Mouse (Mus musculus): ENCODE results near the gene Numbl. TPM values are rescaled to one million over a fixed set of nuclear protein-coding genes. Genes with fewer than 3 reads are reported as not detected.

The Numbl gene
- polyA plus RNA-seq, 1 experiment from 2014 or later, result 20.1 TPM

GRCm38 (mm10) chr7:27257852-27258204, 405 bp upstream of the Numbl start:
- peaks cover 16% of the 10 kb centered on the region; the same call in 1 of the 2 replicates for H3K4me1 ChIP-seq (replicated peaks; ENCODE audit: control insufficient read depth, insufficient read depth, low read length)
- H3K36me3 ChIP-seq (ENCODE audit: control insufficient read depth, insufficient read depth, low read length), result no peaks in the 10 kb centered on the region; the same call in 1 of the 2 replicates
- peak overlapping the region; percentile 14 for H3K9ac ChIP-seq (ENCODE audit: low read length)
- DNase-seq (ENCODE audit: low spot score) (peak; percentile 81), ATAC-seq (replicated peaks; ENCODE audit: low FRiP score) (no peak; the same call in 1 of the 2 replicates)
- H3K27ac ChIP-seq (ENCODE audit: low read depth, low read length), result peak overlapping the region; percentile 58
- 0% methylated on average over 5 of the region's 6 CpGs for WGBS
- peak overlapping the region; percentile 83 for H3K4me2 ChIP-seq (ENCODE audit: low read depth, low read length, severe bottlenecking)
- H3K9me3 ChIP-seq (ENCODE audit: control insufficient read depth, low read length), result no peaks in the 10 kb centered on the region
- peak overlapping the region; percentile 84; the same call in 1 of the 2 replicates for H3K4me3 ChIP-seq (ENCODE audit: low read depth, low read length)
- H3K27me3 ChIP-seq (ENCODE audit: control insufficient read depth, insufficient read depth, low read length), result no peaks in the 10 kb centered on the region

DNA sequence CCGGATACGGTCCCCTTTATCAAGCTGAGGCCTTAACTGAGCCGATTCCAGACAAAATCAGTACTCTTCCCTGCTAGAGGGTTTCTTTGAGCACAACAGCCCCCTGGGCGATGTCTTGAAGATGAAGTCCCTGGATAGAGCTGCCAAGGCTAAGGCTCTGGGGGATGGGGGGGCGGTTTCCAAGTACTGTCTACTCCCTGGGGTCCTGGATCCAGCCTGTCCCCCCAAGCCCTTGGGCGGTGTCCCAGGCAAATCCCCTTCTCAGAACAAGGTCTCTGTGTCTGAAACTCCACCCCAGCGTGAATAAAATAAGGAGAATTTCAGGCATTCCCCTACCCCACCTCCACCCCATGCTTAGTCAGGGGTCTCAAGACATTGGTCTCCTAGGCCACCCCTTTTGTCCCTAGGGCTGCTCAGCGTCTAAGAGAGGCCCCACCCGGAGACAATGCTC, 1.1 kb downstream of the Numbl start:
- Histone ChIP-seq H3K27me3 (ENCODE audit: control insufficient read depth, insufficient read depth, low read length) (no peaks in the 10 kb centered on the region), H3K27ac (ENCODE audit: low read depth, low read length) (peak overlapping the region; percentile 76), H3K9ac (ENCODE audit: low read length) (peak overlapping the region; percentile 81), H3K9me3 (ENCODE audit: control insufficient read depth, low read length) (no peaks in the 10 kb centered on the region), H3K4me2 (ENCODE audit: low read depth, low read length, severe bottlenecking) (peak overlapping the region; percentile 83), H3K4me3 (ENCODE audit: low read depth, low read length) (peak overlapping the region; percentile 84), H3K36me3 (ENCODE audit: control insufficient read depth, insufficient read depth, low read length) (no peaks in the 10 kb centered on the region; the same call in 1 of the 2 replicates), H3K4me1 (replicated peaks; ENCODE audit: control insufficient read depth, insufficient read depth, low read length) (peaks cover 16% of the 10 kb centered on the region; the same call in 1 of the 2 replicates)
- peak; percentile 63 for DNase-seq (ENCODE audit: low spot score)
- 2% methylated on average over 9 of the region's 9 CpGs for WGBS
- ATAC-seq (replicated peaks; ENCODE audit: low FRiP score), result peak; percentile 11; the same call in 1 of the 2 replicates

GRCm38 (mm10) chr7:27259771-27260170, 1.5 kb downstream of the Numbl start:
- H3K27ac ChIP-seq (ENCODE audit: low read depth, low read length), result 0 out of 2 replicates have a peak overlapping the region, but pooled peaks have one; percentile 76
- WGBS, result 43% methylated on average over 5 of the region's 5 CpGs
- H3K36me3 ChIP-seq (ENCODE audit: control insufficient read depth, insufficient read depth, low read length), result no peaks in the 10 kb centered on the region; the same call in 1 of the 2 replicates
- peak overlapping the region; percentile 83 for H3K4me2 ChIP-seq (ENCODE audit: low read depth, low read length, severe bottlenecking)
- no peaks in the 10 kb centered on the region for H3K9me3 ChIP-seq (ENCODE audit: control insufficient read depth, low read length)
- H3K4me3 ChIP-seq (ENCODE audit: low read depth, low read length), result peak overlapping the region; percentile 84
- peak overlapping the region; percentile 81 for H3K9ac ChIP-seq (ENCODE audit: low read length)
- no peak for ATAC-seq (replicated peaks; ENCODE audit: low FRiP score)
- H3K4me1 ChIP-seq (replicated peaks; ENCODE audit: control insufficient read depth, insufficient read depth, low read length), result peaks cover 16% of the 10 kb centered on the region; the same call in 1 of the 2 replicates
- no peak for DNase-seq (ENCODE audit: low spot score)
- H3K27me3 ChIP-seq (ENCODE audit: control insufficient read depth, insufficient read depth, low read length), result no peaks in the 10 kb centered on the region

DNA sequence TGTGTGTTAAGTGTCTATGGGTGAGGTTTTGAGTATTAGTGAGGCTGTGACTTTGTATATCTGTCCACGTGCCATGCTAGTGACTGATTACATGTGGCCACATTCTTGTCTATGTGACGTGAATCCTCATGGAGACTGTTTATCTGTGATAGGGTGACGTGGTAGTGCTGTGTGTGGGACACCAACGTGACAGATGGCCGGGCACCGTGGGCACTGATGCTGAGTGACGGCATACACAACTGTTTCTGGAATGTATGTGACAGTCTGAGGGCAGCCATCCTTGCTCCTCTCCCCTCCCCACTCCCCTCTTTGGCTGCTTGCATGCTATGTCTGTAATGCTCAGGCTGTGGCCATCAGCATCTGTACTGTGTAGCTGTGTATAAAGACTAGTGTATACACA, 2.6 kb downstream of the Numbl start:
- H3K9ac ChIP-seq (ENCODE audit: low read length), result no peak overlapping the region; the same call in 1 of the 2 replicates
- peaks cover 16% of the 10 kb centered on the region; the same call in 1 of the 2 replicates for H3K4me1 ChIP-seq (replicated peaks; ENCODE audit: control insufficient read depth, insufficient read depth, low read length)
- no peak overlapping the region for H3K27ac ChIP-seq (ENCODE audit: low read depth, low read length)

DNA sequence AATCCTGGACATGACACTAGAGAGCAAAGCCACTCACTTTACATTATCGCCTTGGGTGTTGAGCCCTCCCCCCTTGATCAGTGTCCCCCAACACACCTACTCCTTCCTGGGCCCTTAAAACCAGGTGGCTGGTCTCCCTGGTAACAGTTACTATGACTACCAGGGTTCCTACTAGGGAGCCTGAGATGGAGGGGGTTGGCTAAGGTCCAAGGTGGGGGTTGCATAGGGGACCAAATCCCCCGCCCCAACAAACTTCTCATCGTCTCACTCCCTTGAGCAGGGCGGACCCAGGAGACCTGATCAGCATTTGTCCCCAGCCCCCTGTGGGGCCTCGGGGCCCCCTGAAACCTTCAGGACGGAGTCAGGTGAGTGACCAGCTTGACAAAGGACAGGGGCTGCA, 3.7 kb downstream of the Numbl start:
- Histone ChIP-seq H3K27me3 (ENCODE audit: control insufficient read depth, insufficient read depth, low read length) (no peaks in the 10 kb centered on the region), H3K9me3 (ENCODE audit: control insufficient read depth, low read length) (no peaks in the 10 kb centered on the region), H3K27ac (ENCODE audit: low read depth, low read length) (no peak overlapping the region), H3K4me1 (replicated peaks; ENCODE audit: control insufficient read depth, insufficient read depth, low read length) (peaks cover 12% of the 10 kb centered on the region; the same call in 1 of the 2 replicates), H3K4me2 (ENCODE audit: low read depth, low read length, severe bottlenecking) (no peak overlapping the region), H3K36me3 (ENCODE audit: control insufficient read depth, insufficient read depth, low read length) (no peaks in the 10 kb centered on the region; the same call in 1 of the 2 replicates), H3K4me3 (ENCODE audit: low read depth, low read length) (no peak overlapping the region), H3K9ac (ENCODE audit: low read length) (no peak overlapping the region)
- no peak for ATAC-seq (replicated peaks; ENCODE audit: low FRiP score)
- DNase-seq (ENCODE audit: low spot score), result no peak
- 81% methylated on average over 6 of the region's 6 CpGs for WGBS

More for the DNA sequence above, 2.6 kb downstream of the Numbl start:
- Histone ChIP-seq H3K36me3 (ENCODE audit: control insufficient read depth, insufficient read depth, low read length) (no peaks in the 10 kb centered on the region; the same call in 1 of the 2 replicates), H3K4me2 (ENCODE audit: low read depth, low read length, severe bottlenecking) (no peak overlapping the region; the same call in 1 of the 2 replicates), H3K9me3 (ENCODE audit: control insufficient read depth, low read length) (no peaks in the 10 kb centered on the region), H3K4me3 (ENCODE audit: low read depth, low read length) (no peak overlapping the region), H3K27me3 (ENCODE audit: control insufficient read depth, insufficient read depth, low read length) (no peaks in the 10 kb centered on the region)
- 87% methylated on average over 7 of the region's 7 CpGs for WGBS
- ATAC-seq (replicated peaks; ENCODE audit: low FRiP score), result no peak
- no peak for DNase-seq (ENCODE audit: low spot score)

DNA sequence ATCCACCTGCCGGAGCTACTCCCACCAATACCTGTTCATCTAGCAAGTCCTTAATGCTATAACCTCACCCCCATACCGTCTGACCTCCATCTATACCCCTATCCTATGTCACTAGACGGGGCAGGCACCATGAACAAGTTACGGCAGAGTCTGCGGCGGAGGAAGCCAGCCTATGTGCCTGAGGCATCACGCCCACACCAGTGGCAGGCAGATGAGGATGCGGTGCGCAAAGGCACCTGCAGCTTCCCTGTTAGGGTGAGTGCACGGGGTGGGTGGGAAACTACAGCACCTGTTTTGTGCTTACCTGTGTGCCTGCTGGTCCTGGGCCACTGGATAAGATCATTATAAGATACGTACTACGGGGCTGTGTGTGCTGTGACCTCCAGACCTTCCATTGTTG, 6.5 kb downstream of the Numbl start:
- peaks cover 5% of the 10 kb centered on the region; the same call in 1 of the 2 replicates for H3K4me1 ChIP-seq (replicated peaks; ENCODE audit: control insufficient read depth, insufficient read depth, low read length)
- H3K27me3 ChIP-seq (ENCODE audit: control insufficient read depth, insufficient read depth, low read length), result no peaks in the 10 kb centered on the region
- peaks cover 6% of the 10 kb centered on the region for H3K36me3 ChIP-seq (ENCODE audit: control insufficient read depth, insufficient read depth, low read length)
- no peak overlapping the region for H3K4me2 ChIP-seq (ENCODE audit: low read depth, low read length, severe bottlenecking)
- WGBS, result 93% methylated on average over 12 of the region's 12 CpGs
- H3K4me3 ChIP-seq (ENCODE audit: low read depth, low read length), result no peak overlapping the region
- no peaks in the 10 kb centered on the region for H3K9me3 ChIP-seq (ENCODE audit: control insufficient read depth, low read length)
- ATAC-seq (replicated peaks; ENCODE audit: low FRiP score) (no peak), DNase-seq (ENCODE audit: low spot score) (no peak)
- H3K27ac ChIP-seq (ENCODE audit: low read depth, low read length), result no peak overlapping the region
- no peak overlapping the region for H3K9ac ChIP-seq (ENCODE audit: low read length)

- 84% methylated on average over 20 of the region's 20 CpGs for WGBS
- no peak for ATAC-seq (replicated peaks; ENCODE audit: low FRiP score)
Measured at GRCm38 (mm10) chr7:27266515-27267128, 8.4 kb downstream of the Numbl start.

DNA sequence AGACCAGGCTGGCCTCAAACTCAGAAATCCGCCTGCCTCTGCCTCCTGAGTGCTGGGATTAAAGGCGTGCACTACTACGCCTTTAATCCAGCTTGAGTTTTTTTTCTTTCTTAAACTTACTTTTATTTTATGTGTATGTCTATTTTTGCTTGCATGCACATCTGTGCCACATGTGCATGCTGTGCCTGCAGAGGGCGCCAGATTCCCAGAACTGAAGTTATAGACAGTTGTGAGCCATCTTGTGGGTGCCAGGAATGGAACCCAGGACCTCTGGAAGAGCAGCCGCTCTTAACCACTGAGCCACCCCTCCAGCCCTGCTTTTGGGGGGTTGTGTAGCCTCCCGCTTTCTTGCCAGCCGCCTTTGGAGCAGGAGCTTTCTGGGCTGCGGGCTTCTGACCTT, 13.2 kb downstream of the Numbl start:
- Histone ChIP-seq H3K4me3 (ENCODE audit: low read depth, low read length) (no peak overlapping the region), H3K9me3 (ENCODE audit: control insufficient read depth, low read length) (no peaks in the 10 kb centered on the region), H3K4me1 (replicated peaks; ENCODE audit: control insufficient read depth, insufficient read depth, low read length) (no peaks in the 10 kb centered on the region), H3K4me2 (ENCODE audit: low read depth, low read length, severe bottlenecking) (no peak overlapping the region), H3K27ac (ENCODE audit: low read depth, low read length) (no peak overlapping the region), H3K36me3 (ENCODE audit: control insufficient read depth, insufficient read depth, low read length) (peaks cover 10% of the 10 kb centered on the region), H3K27me3 (ENCODE audit: control insufficient read depth, insufficient read depth, low read length) (no peaks in the 10 kb centered on the region), H3K9ac (ENCODE audit: low read length) (no peak overlapping the region)
- 91% methylated on average over 8 of the region's 8 CpGs for WGBS
- ATAC-seq (replicated peaks; ENCODE audit: low FRiP score), result no peak
- no peak for DNase-seq (ENCODE audit: low spot score)

More at GRCm38 (mm10) chr7:27266515-27267128, 8.4 kb downstream of the Numbl start:
- Histone ChIP-seq H3K4me2 (ENCODE audit: low read depth, low read length, severe bottlenecking) (no peak overlapping the region), H3K27ac (ENCODE audit: low read depth, low read length) (no peak overlapping the region), H3K4me1 (replicated peaks; ENCODE audit: control insufficient read depth, insufficient read depth, low read length) (no peaks in the 10 kb centered on the region), H3K9ac (ENCODE audit: low read length) (no peak overlapping the region), H3K36me3 (ENCODE audit: control insufficient read depth, insufficient read depth, low read length) (peaks cover 10% of the 10 kb centered on the region), H3K9me3 (ENCODE audit: control insufficient read depth, low read length) (no peaks in the 10 kb centered on the region), H3K27me3 (ENCODE audit: control insufficient read depth, insufficient read depth, low read length) (no peaks in the 10 kb centered on the region), H3K4me3 (ENCODE audit: low read depth, low read length) (no peak overlapping the region)
- no peak for DNase-seq (ENCODE audit: low spot score)

Measured in forebrain, embryonic 11.5 days (tissue).